Mouse (Mus musculus) bone marrow macrophage, adult 2 months (primary cell): ENCODE measurements around the gene Zswim1. TPM values are rescaled to one million over a fixed set of nuclear protein-coding genes. Genes with fewer than 3 reads are reported as not detected.

Experiments used
- H3K27ac ChIP-seq: 2 replicates; pipeline ENCODE4 v1.5.1; 2012; ENCODE audit warnings: low read depth, low read length; ENCODE audit not compliant: insufficient read depth
- H3K4me1 ChIP-seq: 2 replicates; pipeline ENCODE4 v1.6.1; 2012; ENCODE audit warnings: low read length; ENCODE audit not compliant: control insufficient read depth, insufficient read depth
- H3K4me3 ChIP-seq: 2 replicates; pipeline ENCODE4 v1.5.1; 2012; ENCODE audit warnings: mild to moderate bottlenecking, low read length, moderate library complexity; ENCODE audit not compliant: insufficient read depth
- CTCF ChIP-seq: IDR thresholded peaks from 2 replicates; pipeline ENCODE4 v1.5.1; 2012; ENCODE audit warnings: low read depth, mild to moderate bottlenecking, low read length, moderate library complexity
- POLR2A ChIP-seq: IDR thresholded peaks from 2 replicates; pipeline ENCODE4 v1.6.1; 2012; ENCODE audit warnings: mild to moderate bottlenecking, low read depth, low read length, borderline replicate concordance
- polyA plus RNA-seq: library from polyadenylated mRNA; stranded (reverse); fragments of >200 nt; gene quantifications from 2 replicates; pipeline ENCODE4 v1.2.4, GENCODE M21; 2012; ENCODE audit not compliant: missing spikeins, insufficient read depth, insufficient read length

The Zswim1 gene
- polyA plus RNA-seq: 5.7 and 5.8 TPM in 2 replicates

GRCm38 (mm10) chr2:164822636-164823165, at the start of gene Zswim1:
Gene Zswim1 (plus strand): TSS chr2:164822686.
- peaks cover 7% of the 10 kb centered on the region; the same call in 1 of the 2 replicates for H3K4me1 ChIP-seq
- peak within 1 kb of the TSS; percentile 19 for H3K27ac ChIP-seq
- H3K4me3 ChIP-seq: peak within 1 kb of the TSS; percentile 67
- TF ChIP-seq CTCF (no peak), POLR2A (no peak)

GRCm38 (mm10) chr2:164773229-164773988, 49.1 kb upstream of the Zswim1 start:
- TF ChIP-seq CTCF: no peak
- no peak overlapping the region for H3K27ac ChIP-seq
- no peak overlapping the region for H3K4me3 ChIP-seq
- peaks cover 11% of the 10 kb centered on the region for H3K4me1 ChIP-seq

- Histone ChIP-seq H3K4me1 (peaks cover 11% of the 10 kb centered on the region), H3K27ac (no peak overlapping the region), H3K4me3 (no peak overlapping the region)
- no peak for TF ChIP-seq POLR2A
- no peak for TF ChIP-seq CTCF
Observed at GRCm38 (mm10) chr2:164773989-164774364, 48.5 kb upstream of the Zswim1 start.

- Histone ChIP-seq H3K27ac (no peak overlapping the region), H3K4me3 (no peak overlapping the region), H3K4me1 (peaks cover 3% of the 10 kb centered on the region; the same call in 1 of the 2 replicates)
- TF ChIP-seq CTCF: no peak
- no peak for TF ChIP-seq POLR2A
Observed at GRCm38 (mm10) chr2:164776130-164776529, 46.4 kb upstream of the Zswim1 start.

- TF ChIP-seq POLR2A (no peak), CTCF (no peak)
- no peak overlapping the region for H3K4me3 ChIP-seq
- H3K27ac ChIP-seq: no peak overlapping the region
- H3K4me1 ChIP-seq: no peaks in the 10 kb centered on the region
Observed at GRCm38 (mm10) chr2:164776801-164777200, 45.7 kb upstream of the Zswim1 start.

GRCm38 (mm10) chr2:164777246-164778014, 45.1 kb upstream of the Zswim1 start:
- no peak overlapping the region for H3K27ac ChIP-seq
- no peak for TF ChIP-seq POLR2A
- no peak for TF ChIP-seq CTCF
- no peak overlapping the region for H3K4me3 ChIP-seq

GRCm38 (mm10) chr2:164778015-164778287, 44.5 kb upstream of the Zswim1 start:
- H3K4me3 ChIP-seq: no peak overlapping the region
- TF ChIP-seq POLR2A: no peak
- TF ChIP-seq CTCF: no peak

More at GRCm38 (mm10) chr2:164777246-164778014, 45.1 kb upstream of the Zswim1 start:
- no peaks in the 10 kb centered on the region for H3K4me1 ChIP-seq

GRCm38 (mm10) chr2:164778809-164779208, 43.7 kb upstream of the Zswim1 start:
- no peak overlapping the region for H3K27ac ChIP-seq
- TF ChIP-seq CTCF (no peak), POLR2A (no peak)
- no peak overlapping the region for H3K4me3 ChIP-seq

More at GRCm38 (mm10) chr2:164778015-164778287, 44.5 kb upstream of the Zswim1 start:
- Histone ChIP-seq H3K27ac (no peak overlapping the region), H3K4me1 (no peaks in the 10 kb centered on the region)

GRCm38 (mm10) chr2:164779481-164780086, 42.9 kb upstream of the Zswim1 start, which contains the start of gene Tnnc2:
Gene Tnnc2 (minus strand): TSS chr2:164779967.
- Histone ChIP-seq H3K4me3 (no peak within 1 kb of the TSS), H3K4me1 (0 out of 2 replicates have a peak, but pooled peaks cover under 1% of the 10 kb centered on the region), H3K27ac (no peak within 1 kb of the TSS)
- no peak for TF ChIP-seq POLR2A
- no peak for TF ChIP-seq CTCF

More at GRCm38 (mm10) chr2:164778809-164779208, 43.7 kb upstream of the Zswim1 start:
- H3K4me1 ChIP-seq: no peaks in the 10 kb centered on the region
